Mouse (Mus musculus) MEL (cell line): ENCODE measurements at regions not wholly inside any gene's neighbourhood (a gene's known extent, or its start where the extent isn't known, plus 50 kb on each side); places are given as distances from the start of the nearest gene placed in this dataset.

Source experiments
- DNase-seq: peaks from one replicate; pipeline ENCODE4 v3.0.0; 2011; ENCODE audit warnings: low read depth, low spot score
- H3K27ac ChIP-seq: 2 replicates; pipeline ENCODE4 v1.5.1; 2012; ENCODE audit warnings: low read depth, mild to moderate bottlenecking, control low read depth, low read length, moderate library complexity; ENCODE audit not compliant: control insufficient read depth
- H3K27me3 ChIP-seq, 2 experiments: fragments of 150-350 bp in 1 of 2; sonication (generic) in 1 of 2; 2 replicates each; pipeline ENCODE4 v1.6.1; 2012; ENCODE audit warnings: low read length in 2 of 2, mild to moderate bottlenecking in 2 of 2, improper control_type of control experiment in 1 of 2, moderate library complexity in 1 of 2; ENCODE audit not compliant: insufficient read depth in 2 of 2, control insufficient read depth in 1 of 2
- H3K36me3 ChIP-seq, 2 experiments: 2 replicates each; pipeline ENCODE4 v1.6.1; 2012 to 2014; ENCODE audit warnings: low read length in 2 of 2, improper control_type of control experiment in 1 of 2, inconsistent platforms in 1 of 2, mild to moderate bottlenecking in 1 of 2; ENCODE audit not compliant: insufficient read depth in 2 of 2, control insufficient read depth in 1 of 2
- H3K4me1 ChIP-seq, 2 experiments: fragments of 150-350 bp in 1 of 2; sonication (generic) in 1 of 2; 2 replicates each; pipeline ENCODE4 v1.6.1; 2012; ENCODE audit warnings: low read length in 2 of 2, improper control_type of control experiment in 1 of 2, mild to moderate bottlenecking in 1 of 2; ENCODE audit not compliant: insufficient read depth in 2 of 2, control insufficient read depth in 1 of 2
- H3K4me3 ChIP-seq, 2 experiments: fragments of 150-350 bp in 1 of 2; sonication (generic) in 1 of 2; 2 replicates each; pipeline ENCODE4 v1.5.1; 2012; ENCODE audit warnings: low read depth in 2 of 2, low read length in 2 of 2, mild to moderate bottlenecking in 2 of 2, moderate library complexity in 2 of 2, control low read depth in 1 of 2, improper control_type of control experiment in 1 of 2; ENCODE audit not compliant: control insufficient read depth in 1 of 2, insufficient read depth in 1 of 2
- H3K79me2 ChIP-seq: 2 replicates; pipeline ENCODE4 v1.6.1; 2012; ENCODE audit warnings: mild to moderate bottlenecking, low read length, moderate library complexity; ENCODE audit not compliant: control insufficient read depth, poor library complexity, insufficient read depth
- H3K9ac ChIP-seq: 2 replicates; pipeline ENCODE4 v1.6.1; 2012; ENCODE audit warnings: low read depth, mild to moderate bottlenecking, control low read depth, low read length, moderate library complexity; ENCODE audit not compliant: control insufficient read depth, poor library complexity, severe bottlenecking
- H3K9me3 ChIP-seq: fragments of 150-350 bp; sonication (generic); replicated peaks from 2 replicates; pipeline ENCODE4 v1.6.1; 2012; ENCODE audit warnings: mild to moderate bottlenecking, low read length, improper control_type of control experiment, moderate library complexity; ENCODE audit not compliant: insufficient read depth
- BHLHE40 ChIP-seq: IDR thresholded peaks from 2 replicates; pipeline ENCODE4 v1.6.1; 2012; ENCODE audit warnings: low read depth, mild to moderate bottlenecking, inconsistent platforms, low read length, improper control_type of control experiment, borderline replicate concordance
- CHD2 ChIP-seq: IDR thresholded peaks from 2 replicates; pipeline ENCODE4 v1.6.1; 2011; ENCODE audit warnings: low read length, improper control_type of control experiment
- CTCF ChIP-seq, 3 experiments: IDR thresholded peaks in 2 of 3; conservative IDR thresholded peaks in 1 of 3; 2 replicates each; pipeline ENCODE4 v1.5.1; 2011 to 2012; ENCODE audit warnings: low read length in 3 of 3, low read depth in 2 of 3, mild to moderate bottlenecking in 2 of 3, improper control_type of control experiment in 1 of 3, inconsistent platforms in 1 of 3, mixed read lengths in 1 of 3, moderate library complexity in 1 of 3; ENCODE audit not compliant: control insufficient read depth in 1 of 3, insufficient read depth in 1 of 3, poor library complexity in 1 of 3, severe bottlenecking in 1 of 3
- ELF1 ChIP-seq: IDR thresholded peaks from 2 replicates; pipeline ENCODE4 v1.6.1; 2014; ENCODE audit warnings: low read depth, mild to moderate bottlenecking, inconsistent platforms, low read length, improper control_type of control experiment, moderate library complexity
- GABPA ChIP-seq: IDR thresholded peaks from 2 replicates; pipeline ENCODE4 v1.6.1; 2012; ENCODE audit warnings: low read depth, mild to moderate bottlenecking, inconsistent platforms, low read length, improper control_type of control experiment, moderate library complexity
- GATA1 ChIP-seq: IDR thresholded peaks from 2 replicates; pipeline ENCODE4 v1.6.1; 2011; ENCODE audit warnings: low read depth, low read length, improper control_type of control experiment
- KAT2A ChIP-seq: conservative IDR thresholded peaks from 2 replicates; pipeline ENCODE4 v1.6.1; 2012; ENCODE audit warnings: low read depth, low read length, improper control_type of control experiment, inconsistent platforms
- MAFK ChIP-seq: IDR thresholded peaks from 2 replicates; pipeline ENCODE4 v1.6.1; 2011; ENCODE audit warnings: low read depth, mild to moderate bottlenecking, low read length, improper control_type of control experiment, borderline replicate concordance
- MAZ ChIP-seq: IDR thresholded peaks from 2 replicates; pipeline ENCODE4 v1.6.1; 2012; ENCODE audit warnings: low read depth, mild to moderate bottlenecking, inconsistent platforms, low read length, improper control_type of control experiment
- MEF2A ChIP-seq: IDR thresholded peaks from 2 replicates; pipeline ENCODE4 v1.6.1; 2014; ENCODE audit warnings: low read depth, mild to moderate bottlenecking, inconsistent platforms, low read length, improper control_type of control experiment; ENCODE audit not compliant: poor library complexity, insufficient replicate concordance, severe bottlenecking; ENCODE audit errors: extremely low read depth
- MYB ChIP-seq: IDR thresholded peaks from 2 replicates; pipeline ENCODE4 v1.6.1; 2011; ENCODE audit warnings: mild to moderate bottlenecking, low read depth, low read length, improper control_type of control experiment
- NELFE ChIP-seq: IDR thresholded peaks from 2 replicates; pipeline ENCODE4 v1.6.1; 2011; ENCODE audit warnings: low read depth, low read length, improper control_type of control experiment
- NRF1 ChIP-seq: IDR thresholded peaks from 2 replicates; pipeline ENCODE4 v1.6.1; 2014; ENCODE audit warnings: low read depth, mild to moderate bottlenecking, inconsistent platforms, low read length, improper control_type of control experiment, moderate library complexity; ENCODE audit not compliant: poor library complexity, insufficient read depth, severe bottlenecking
- POLR2A ChIP-seq, 2 experiments: IDR thresholded peaks; 2 replicates each; pipeline ENCODE4 v1.6.1; 2011 to 2012; ENCODE audit warnings: low read length in 2 of 2, mild to moderate bottlenecking in 2 of 2, control low read depth in 1 of 2, improper control_type of control experiment in 1 of 2, low read depth in 1 of 2, moderate library complexity in 1 of 2; ENCODE audit not compliant: control insufficient read depth in 1 of 2, insufficient read depth in 1 of 2, poor library complexity in 1 of 2
- POLR2AphosphoS2 ChIP-seq: IDR thresholded peaks from 2 replicates; pipeline ENCODE4 v1.6.1; 2011; ENCODE audit warnings: low read length, improper control_type of control experiment
- POLR2AphosphoS5 ChIP-seq: IDR thresholded peaks from 2 replicates; pipeline ENCODE4 v1.6.1; 2012; ENCODE audit warnings: low read depth, borderline replicate concordance, mild to moderate bottlenecking, inconsistent platforms, low read length, moderate library complexity, mixed read lengths
- RAD21 ChIP-seq: IDR thresholded peaks from 2 replicates; pipeline ENCODE4 v1.6.1; 2011; ENCODE audit warnings: mild to moderate bottlenecking, low read depth, low read length, improper control_type of control experiment
- TCF12 ChIP-seq: IDR thresholded peaks from 2 replicates; pipeline ENCODE4 v1.6.1; 2014; ENCODE audit warnings: low read depth, mild to moderate bottlenecking, inconsistent platforms, low read length, improper control_type of control experiment, moderate library complexity
- UBTF ChIP-seq: IDR thresholded peaks from 2 replicates; pipeline ENCODE4 v1.6.1; 2012; ENCODE audit warnings: low read depth, mild to moderate bottlenecking, inconsistent platforms, low read length, improper control_type of control experiment, moderate library complexity, borderline replicate concordance; ENCODE audit not compliant: insufficient read depth
- USF1 ChIP-seq: IDR thresholded peaks from 2 replicates; pipeline ENCODE4 v1.6.1; 2014; ENCODE audit warnings: low read depth, mild to moderate bottlenecking, inconsistent platforms, low read length, improper control_type of control experiment, moderate library complexity
- USF2 ChIP-seq, 2 experiments: IDR thresholded peaks; 2 replicates each; pipeline ENCODE4 v1.6.1; 2011 to 2012; ENCODE audit warnings: improper control_type of control experiment in 2 of 2, low read length in 2 of 2, borderline replicate concordance in 1 of 2, inconsistent platforms in 1 of 2, low read depth in 1 of 2, mild to moderate bottlenecking in 1 of 2; ENCODE audit not compliant: insufficient read depth in 1 of 2
- ZC3H11A ChIP-seq: IDR thresholded peaks from 2 replicates; pipeline ENCODE4 v1.6.1; 2012; ENCODE audit warnings: low read depth, mild to moderate bottlenecking, inconsistent platforms, low read length, improper control_type of control experiment
- ZKSCAN1 ChIP-seq: IDR thresholded peaks from 2 replicates; pipeline ENCODE4 v1.6.1; 2012; ENCODE audit warnings: low read depth, mild to moderate bottlenecking, inconsistent platforms, low read length, improper control_type of control experiment, moderate library complexity
- ZMIZ1 ChIP-seq: IDR thresholded peaks from 2 replicates; pipeline ENCODE4 v1.6.1; 2012; ENCODE audit warnings: low read depth, mild to moderate bottlenecking, inconsistent platforms, low read length, improper control_type of control experiment, moderate library complexity
- ZNF384 ChIP-seq: IDR thresholded peaks from 2 replicates; pipeline ENCODE4 v1.6.1; 2012; ENCODE audit warnings: low read depth, mild to moderate bottlenecking, inconsistent platforms, low read length, improper control_type of control experiment

- DNase-seq: no peak
- no peaks in the 10 kb centered on the region for H3K4me1 ChIP-seq
- H3K36me3 ChIP-seq: no peaks in the 10 kb centered on the region
- TF ChIP-seq MAFK (no peak), KAT2A (no peak), RAD21 (no peak), USF1 (no peak), BHLHE40 (no peak), CTCF (IDR thresholded peaks at IDR 0.05 in 2 of 3, conservative IDR thresholded peaks at IDR 0.05 in 1 of 3; ENCODE audit: control insufficient read depth in 1 of 3, insufficient read depth in 1 of 3, low read depth in 2 of 3, low read length in 3 of 3, poor library complexity in 1 of 3, severe bottlenecking in 1 of 3) (no peak), ZC3H11A (no peak), ZMIZ1 (no peak), USF2 (IDR thresholded peaks at IDR 0.05; ENCODE audit: borderline replicate concordance in 1 of 2, insufficient read depth in 1 of 2, low read depth in 1 of 2, low read length in 2 of 2) (no peak), GATA1 (no peak), MAZ (no peak), UBTF (no peak), MYB (no peak)
- H3K27ac ChIP-seq: no peak overlapping the region
- H3K9ac ChIP-seq: no peak overlapping the region
- H3K4me3 ChIP-seq: no peak overlapping the region
- H3K27me3 ChIP-seq: no peaks in the 10 kb centered on the region; a peak in 2 of 4 replicates
- no peaks in the 10 kb centered on the region for H3K79me2 ChIP-seq
- H3K9me3 ChIP-seq: no peaks in the 10 kb centered on the region
These were observed 172.3 kb upstream of the Tle3 start for GRCm38 (mm10) chr9:61199891-61200290.

- no peaks in the 10 kb centered on the region for H3K36me3 ChIP-seq
- no peak overlapping the region for H3K9ac ChIP-seq
- no peaks in the 10 kb centered on the region; a peak in 1 of 4 replicates for H3K27me3 ChIP-seq
- no peaks in the 10 kb centered on the region for H3K9me3 ChIP-seq
- no peak overlapping the region for H3K27ac ChIP-seq
- H3K79me2 ChIP-seq: no peaks in the 10 kb centered on the region
- H3K4me3 ChIP-seq: no peak overlapping the region
- no peak for TF ChIP-seq GABPA
- no peak for TF ChIP-seq MEF2A
- TF ChIP-seq USF2 (IDR thresholded peaks at IDR 0.05; ENCODE audit: borderline replicate concordance in 1 of 2, insufficient read depth in 1 of 2, low read depth in 1 of 2, low read length in 2 of 2): no peak
- no peak for TF ChIP-seq GATA1
- no peak for TF ChIP-seq ZMIZ1
- TF ChIP-seq RAD21: no peak
- no peak for TF ChIP-seq MAFK
- no peak for TF ChIP-seq POLR2AphosphoS5
- TF ChIP-seq ZNF384: no peak
- no peak for TF ChIP-seq POLR2A (IDR thresholded peaks at IDR 0.05; ENCODE audit: control insufficient read depth in 1 of 2, insufficient read depth in 1 of 2, low read depth in 1 of 2, low read length in 2 of 2, poor library complexity in 1 of 2)
- no peak for TF ChIP-seq USF1
- no peak for TF ChIP-seq NELFE
- TF ChIP-seq POLR2AphosphoS2: no peak
- TF ChIP-seq TCF12: no peak
- no peak for TF ChIP-seq KAT2A
- no peak for TF ChIP-seq BHLHE40
- no peak for TF ChIP-seq NRF1
- no peak for TF ChIP-seq ELF1
- no peak for TF ChIP-seq ZKSCAN1
- TF ChIP-seq CHD2: no peak
- DNase-seq: no peak
- no peaks in the 10 kb centered on the region for H3K4me1 ChIP-seq
These were observed 171.7 kb upstream of the Tle3 start for GRCm38 (mm10) chr9:61200295-61200955.
